Mouse (Mus musculus) midbrain, embryonic 14.5 days (tissue): ENCODE results near the gene Ppargc1a. TPM values are rescaled to one million over a fixed set of nuclear protein-coding genes. Genes with fewer than 3 reads are reported as not detected.

Experiments
- ATAC-seq: fragments of 200-750 bp; cut with Nextera tagmentation; 2 replicates; pipeline ENCODE4 v1.8.0; 2017; ENCODE audit warnings: moderate number of reproducible peaks, moderate library complexity; ENCODE audit not compliant: low FRiP score, low TSS enrichment
- DNase-seq: peaks from one replicate; pipeline ENCODE4 v3.0.0-alpha.2; 2015
- H3K27ac ChIP-seq: fragments of 300-500 bp; sonication (generic); replicated peaks from 2 replicates; pipeline ENCODE4 v1.5.1; 2014; ENCODE audit warnings: mild to moderate bottlenecking, low read depth, low read length, moderate library complexity
- H3K27me3 ChIP-seq: fragments of 300-500 bp; sonication (generic); 2 replicates; pipeline ENCODE4 v1.6.1; 2014; ENCODE audit warnings: low read length, control low read depth, mixed read lengths; ENCODE audit not compliant: control insufficient read depth, insufficient read depth
- H3K36me3 ChIP-seq: fragments of 300-500 bp; sonication (generic); 2 replicates; pipeline ENCODE4 v1.6.1; 2014; ENCODE audit warnings: low read length, control low read depth; ENCODE audit not compliant: control insufficient read depth, insufficient read depth
- H3K4me1 ChIP-seq: fragments of 300-500 bp; sonication (generic); 2 replicates; pipeline ENCODE4 v1.6.1; 2014; ENCODE audit warnings: mild to moderate bottlenecking, antibody characterized with exemption, low read length, control low read depth; ENCODE audit not compliant: control insufficient read depth, insufficient read depth
- H3K4me2 ChIP-seq: fragments of 300-500 bp; sonication (generic); 2 replicates; pipeline ENCODE4 v1.6.1; 2014; ENCODE audit warnings: mild to moderate bottlenecking, low read length, moderate library complexity
- H3K4me3 ChIP-seq: fragments of 300-500 bp; sonication (generic); replicated peaks from 2 replicates; pipeline ENCODE4 v1.5.1; 2014; ENCODE audit warnings: low read depth, low read length
- H3K9ac ChIP-seq: fragments of 300-500 bp; sonication (generic); replicated peaks from 2 replicates; pipeline ENCODE4 v1.6.1; 2014; ENCODE audit warnings: mild to moderate bottlenecking, low read length, moderate library complexity
- H3K9me3 ChIP-seq: fragments of 300-500 bp; sonication (generic); 2 replicates; pipeline ENCODE4 v1.6.1; 2016; ENCODE audit warnings: low read length, control low read depth, mixed read lengths; ENCODE audit not compliant: control insufficient read depth
- WGBS: fragments of 180-500 bp; shearing (Covaris S2); extraction: QIAGEN DNeasy Blood & Tissue Kit; methylation state at CpG from one replicate; pipeline ENCODE4 v1.1.7; 2014; 5-methylcytosine and 5-hydroxymethylcytosine counted together
- polyA plus RNA-seq: library from polyadenylated mRNA; unstranded; fragments of >200 nt; fragmentation: Nextera tagmentation; extraction: Ambion mirVana; gene quantifications from 2 replicates; pipeline ENCODE4 v1.2.1, GENCODE M21; 2014

The Ppargc1a gene
- polyA plus RNA-seq, 1 experiment from 2014 or later, result 13.7 TPM

DNA sequence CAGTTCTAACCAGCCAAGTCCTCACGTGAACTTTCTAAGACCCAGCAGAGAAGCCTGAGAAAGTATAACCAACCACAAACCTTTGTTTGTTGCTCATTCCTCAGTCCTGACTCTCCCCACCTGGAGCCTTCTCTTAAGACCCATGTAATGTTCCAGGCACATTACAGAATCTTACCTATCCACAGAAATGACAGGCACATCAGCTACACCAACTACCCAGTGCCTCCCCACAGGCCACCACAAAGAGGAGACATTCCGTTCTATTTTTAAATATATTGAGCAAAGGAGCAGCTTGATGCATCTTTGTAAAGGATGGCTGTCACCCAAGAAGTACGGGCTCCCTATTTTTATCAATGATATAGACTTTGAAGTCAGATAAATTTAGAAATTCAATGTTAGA is 20.7 kb downstream of the Ppargc1a start:
- Histone ChIP-seq H3K4me3 (no peak overlapping the region), H3K36me3 (no peaks in the 10 kb centered on the region), H3K9me3 (no peaks in the 10 kb centered on the region), H3K27ac (no peak overlapping the region), H3K4me1 (peaks cover 4% of the 10 kb centered on the region), H3K9ac (no peak overlapping the region), H3K27me3 (0 out of 2 replicates have a peak, but pooled peaks cover 4% of the 10 kb centered on the region), H3K4me2 (no peak overlapping the region)
- WGBS, result 90% methylated on average over 3 of the region's 3 CpGs
- ATAC-seq, result no peak
- no peak for DNase-seq

DNA sequence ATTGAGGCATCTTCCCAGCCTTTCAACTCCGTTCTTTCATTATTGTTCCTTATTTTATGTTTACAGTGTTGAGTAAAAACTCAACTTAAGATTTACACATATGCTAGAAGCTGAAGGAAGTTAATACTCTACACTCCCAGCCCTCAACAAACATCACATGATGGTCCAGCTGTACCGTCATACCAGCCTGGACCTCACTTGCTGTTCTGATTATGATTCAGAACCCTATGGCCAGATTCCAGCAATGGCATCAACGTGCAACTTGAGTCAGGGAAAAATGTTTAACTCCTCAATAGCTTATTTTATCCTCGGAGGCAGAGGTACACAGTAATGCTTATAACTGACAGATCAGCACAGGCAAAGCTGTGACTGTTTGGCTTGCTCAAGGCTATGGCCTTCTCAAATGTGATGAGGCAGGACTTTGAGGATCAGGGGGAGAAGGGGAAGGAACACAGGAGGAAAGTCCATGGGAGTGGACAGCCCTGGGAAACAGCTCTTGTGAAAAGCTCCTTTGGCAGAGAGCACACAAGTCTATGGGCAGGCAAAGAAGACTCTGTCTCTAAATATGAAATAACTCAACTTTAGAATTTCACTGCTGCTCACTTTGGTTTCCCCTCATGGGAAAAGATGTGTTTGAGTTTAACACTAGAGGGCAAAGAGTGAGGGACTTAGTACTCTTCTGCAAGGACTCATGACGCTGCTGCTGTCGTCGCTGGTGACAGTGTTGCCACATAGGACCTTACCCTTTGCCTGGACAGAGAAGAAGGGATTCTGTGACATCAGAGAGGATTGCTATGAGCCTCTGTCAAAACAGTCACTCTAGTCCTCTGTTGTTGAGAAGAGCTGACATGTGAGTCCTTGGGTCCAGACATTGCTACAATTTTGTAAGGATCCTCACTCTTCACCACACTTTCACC is 22.1 kb downstream of the Ppargc1a start:
- DNase-seq (no peak), ATAC-seq (no peak)
- H3K27ac ChIP-seq, result no peak overlapping the region
- no peak overlapping the region for H3K4me3 ChIP-seq
- H3K4me1 ChIP-seq, result no peaks in the 10 kb centered on the region
- 0 out of 2 replicates have a peak, but pooled peaks cover 4% of the 10 kb centered on the region for H3K27me3 ChIP-seq
- no peaks in the 10 kb centered on the region for H3K9me3 ChIP-seq
- H3K9ac ChIP-seq, result no peak overlapping the region
- 85% methylated on average over 7 of the region's 7 CpGs for WGBS
- H3K36me3 ChIP-seq, result no peaks in the 10 kb centered on the region
- no peak overlapping the region for H3K4me2 ChIP-seq

DNA sequence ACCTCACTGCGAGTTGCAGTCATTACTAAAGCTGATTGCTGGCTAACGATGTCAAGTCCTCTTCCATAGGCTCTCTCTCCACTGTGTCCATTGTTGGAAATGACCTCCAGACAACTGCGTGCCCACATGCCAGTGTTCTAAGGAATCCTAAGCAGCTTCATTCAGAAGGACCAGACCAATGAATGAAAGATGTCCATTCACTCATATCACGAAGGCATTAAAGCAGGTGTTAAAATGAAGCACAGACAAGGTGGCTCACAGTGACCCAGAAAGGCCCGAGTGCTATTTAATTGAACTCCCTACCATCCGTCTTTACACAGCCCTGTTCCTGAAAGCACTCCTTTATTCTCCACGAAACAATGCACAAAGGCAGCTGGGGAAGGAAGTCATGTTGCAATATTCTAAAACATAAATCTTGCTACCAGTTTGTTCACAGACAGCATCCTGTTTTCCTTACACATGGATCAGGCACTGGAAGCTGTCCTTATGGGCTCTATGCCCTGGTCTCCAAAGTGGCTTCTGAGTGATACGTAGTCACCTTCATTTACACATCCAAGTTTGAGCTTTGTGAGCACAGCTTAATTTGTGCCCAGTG is 23.3 kb downstream of the Ppargc1a start:
- Histone ChIP-seq H3K36me3 (no peaks in the 10 kb centered on the region), H3K4me2 (no peak overlapping the region), H3K4me3 (no peak overlapping the region), H3K9ac (no peak overlapping the region), H3K9me3 (no peaks in the 10 kb centered on the region), H3K4me1 (no peaks in the 10 kb centered on the region), H3K27me3 (no peaks in the 10 kb centered on the region), H3K27ac (no peak overlapping the region)
- 63% methylated on average over 8 of the region's 8 CpGs for WGBS
- ATAC-seq, result no peak
- DNase-seq, result no peak

DNA sequence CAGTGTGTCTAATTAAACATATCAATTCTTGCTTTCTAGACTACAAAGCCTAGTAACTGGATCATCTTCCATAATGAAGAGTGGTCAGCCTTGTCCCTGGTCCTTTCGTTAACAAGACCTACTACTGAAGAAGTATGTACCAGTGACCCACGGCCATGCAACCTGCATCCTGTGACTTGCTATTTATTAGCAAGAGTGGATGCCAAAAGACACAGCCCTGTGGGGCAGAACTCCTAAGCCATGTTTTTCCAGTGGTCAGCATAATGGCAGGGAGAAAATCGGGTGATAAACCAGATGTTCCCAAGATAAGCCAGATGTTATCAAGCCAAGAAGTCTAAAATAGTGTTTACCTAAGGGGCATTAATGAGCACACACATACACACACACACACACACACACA is 26.0 kb downstream of the Ppargc1a start:
- H3K36me3 ChIP-seq, result no peaks in the 10 kb centered on the region
- 91% methylated on average over 3 of the region's 3 CpGs for WGBS
- H3K27ac ChIP-seq, result no peak overlapping the region
- ATAC-seq (no peak), DNase-seq (no peak)
- H3K9ac ChIP-seq, result no peak overlapping the region
- no peak overlapping the region for H3K4me3 ChIP-seq
- no peak overlapping the region for H3K4me2 ChIP-seq
- H3K27me3 ChIP-seq, result no peaks in the 10 kb centered on the region
- no peaks in the 10 kb centered on the region for H3K9me3 ChIP-seq
- no peaks in the 10 kb centered on the region for H3K4me1 ChIP-seq

DNA sequence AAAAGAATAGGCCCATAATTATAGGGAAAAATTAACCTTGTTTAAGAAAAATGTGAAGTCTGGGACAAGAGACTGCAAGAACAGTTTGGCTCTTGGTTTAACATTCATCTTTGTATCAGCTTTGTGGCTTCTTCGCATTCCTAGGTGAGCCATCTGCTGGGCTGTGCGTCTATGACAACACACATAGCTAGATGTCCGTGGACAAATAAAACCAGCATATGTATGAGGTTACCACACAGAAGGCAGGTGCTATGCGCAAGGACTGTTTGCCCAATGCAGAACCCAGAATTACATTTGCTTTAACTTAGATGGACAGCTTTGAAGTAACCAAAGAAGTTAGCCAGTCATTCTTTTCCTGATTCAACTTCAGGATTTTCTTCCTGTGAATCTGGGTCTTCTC is 26.7 kb downstream of the Ppargc1a start:
- H3K9ac ChIP-seq, result no peak overlapping the region
- ATAC-seq, result no peak
- 71% methylated on average over 4 of the region's 4 CpGs for WGBS
- no peaks in the 10 kb centered on the region for H3K4me1 ChIP-seq
- H3K4me3 ChIP-seq, result no peak overlapping the region
- H3K9me3 ChIP-seq, result no peaks in the 10 kb centered on the region
- no peak overlapping the region for H3K27ac ChIP-seq
- no peaks in the 10 kb centered on the region for H3K27me3 ChIP-seq
- no peaks in the 10 kb centered on the region for H3K36me3 ChIP-seq
- DNase-seq, result peak; percentile 15
- H3K4me2 ChIP-seq, result no peak overlapping the region

DNA sequence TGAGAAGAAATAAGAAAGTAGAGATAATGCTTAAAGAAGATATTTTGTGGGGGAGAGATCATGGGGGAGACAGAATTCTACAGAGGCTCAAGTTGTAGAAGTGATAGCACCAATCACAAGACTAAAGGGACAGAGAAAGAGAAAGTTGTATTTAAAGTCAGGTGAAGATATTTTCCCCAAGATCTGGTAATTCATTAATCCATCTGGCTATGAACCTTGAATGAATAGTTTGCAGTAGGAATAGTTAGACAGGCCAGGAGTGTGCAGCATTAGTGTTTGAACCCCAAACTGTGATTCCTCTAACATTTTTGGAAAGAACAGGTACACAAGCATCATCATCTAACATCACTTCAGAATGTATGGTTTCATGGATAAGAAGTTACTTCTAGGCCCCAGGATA is 28.0 kb downstream of the Ppargc1a start:
- H3K4me3 ChIP-seq, result no peak overlapping the region
- H3K27me3 ChIP-seq, result no peaks in the 10 kb centered on the region
- ATAC-seq, result no peak
- no peak overlapping the region for H3K9ac ChIP-seq
- H3K36me3 ChIP-seq, result no peaks in the 10 kb centered on the region
- no peak overlapping the region for H3K4me2 ChIP-seq
- DNase-seq, result no peak
- H3K4me1 ChIP-seq, result no peaks in the 10 kb centered on the region
- H3K27ac ChIP-seq, result no peak overlapping the region
- H3K9me3 ChIP-seq, result no peaks in the 10 kb centered on the region

DNA sequence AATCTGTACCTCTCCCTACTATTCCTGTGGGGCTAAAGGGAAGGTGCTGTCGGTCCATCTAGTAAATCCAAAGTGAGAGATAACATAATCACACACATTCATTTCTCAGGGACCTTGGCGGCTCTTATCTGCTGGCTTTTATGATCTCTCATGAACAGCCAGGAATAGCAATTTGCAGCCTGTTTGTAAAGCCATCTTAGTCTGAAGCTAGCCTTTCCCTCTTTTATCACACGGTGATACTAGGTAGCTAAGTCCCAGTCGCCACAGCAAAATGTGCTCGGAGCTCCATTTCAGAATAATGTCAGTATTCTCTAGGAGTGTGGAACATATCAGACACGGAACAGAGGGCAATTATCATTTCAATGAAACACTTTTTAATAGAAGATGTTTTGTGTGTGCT is 29.2 kb downstream of the Ppargc1a start:
- Histone ChIP-seq H3K27me3 (no peaks in the 10 kb centered on the region), H3K9me3 (no peaks in the 10 kb centered on the region), H3K27ac (no peak overlapping the region), H3K9ac (no peak overlapping the region), H3K36me3 (no peaks in the 10 kb centered on the region), H3K4me3 (no peak overlapping the region), H3K4me1 (no peaks in the 10 kb centered on the region), H3K4me2 (no peak overlapping the region)
- WGBS, result 42% methylated on average over 6 of the region's 6 CpGs
- DNase-seq (peak; percentile 29), ATAC-seq (no peak)

DNA sequence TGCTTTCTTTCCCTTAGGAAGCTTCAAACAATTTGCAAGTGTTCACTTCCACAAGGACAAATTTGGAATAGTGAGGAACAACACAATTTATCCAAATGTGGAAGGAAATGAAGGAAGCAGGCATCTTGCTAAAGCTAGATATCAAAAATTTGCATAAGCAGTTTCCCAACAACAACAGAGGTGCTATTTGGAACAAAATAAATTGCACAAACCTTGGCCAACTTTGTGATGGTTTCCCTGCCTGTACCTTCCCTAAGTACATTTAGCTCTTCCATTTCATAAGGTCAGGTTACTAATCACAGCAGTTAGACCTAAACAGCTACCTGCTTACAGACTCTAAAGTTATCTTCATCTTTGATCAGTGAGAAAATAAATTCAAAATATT is 29.9 kb downstream of the Ppargc1a start:
- H3K9me3 ChIP-seq, result no peaks in the 10 kb centered on the region
- no peak overlapping the region for H3K4me2 ChIP-seq
- no peaks in the 10 kb centered on the region for H3K27me3 ChIP-seq
- no peaks in the 10 kb centered on the region for H3K4me1 ChIP-seq
- H3K27ac ChIP-seq, result no peak overlapping the region
- ATAC-seq, result no peak
- DNase-seq, result no peak
- H3K4me3 ChIP-seq, result no peak overlapping the region
- H3K36me3 ChIP-seq, result no peaks in the 10 kb centered on the region
- H3K9ac ChIP-seq, result no peak overlapping the region
